Mouse (Mus musculus): ENCODE results near the gene Tbc1d9b. TPM values are rescaled to one million over a fixed set of nuclear protein-coding genes. Genes with fewer than 3 reads are reported as not detected.

Gene Tbc1d9b
- total and polyA plus RNA-seq, 3 experiments, result 30.9 to 44.0 (median 41.4) TPM

GRCm38 (mm10) chr11:50104016-50104415, 27.2 kb upstream of the Tbc1d9b start:
- DNase-seq, result no peak
- Histone ChIP-seq H3K27ac (no peak overlapping the region), H3K79me2 (replicated peaks; ENCODE audit: control insufficient read depth, insufficient read depth, low read length) (no peaks in the 10 kb centered on the region), H3K4me1 (ENCODE audit: control insufficient read depth, insufficient read depth, low read length) (peaks cover 10% of the 10 kb centered on the region), H3K9ac (ENCODE audit: low read depth, low read length) (no peak overlapping the region), H3K4me3 (no peak overlapping the region), H3K36me3 (ENCODE audit: control insufficient read depth, insufficient read depth, low read length) (peaks cover 6% of the 10 kb centered on the region; the same call in 1 of the 2 replicates), H3K27me3 (ENCODE audit: control insufficient read depth, insufficient read depth, low read length) (no peaks in the 10 kb centered on the region)
- no peak for TF ChIP-seq CTCF (IDR thresholded peaks at IDR 0.05)
- no peak for TF ChIP-seq EP300 (IDR thresholded peaks at IDR 0.05; ENCODE audit: insufficient read depth, low read depth, low read length)
- TF ChIP-seq POLR2A (IDR thresholded peaks at IDR 0.05; ENCODE audit: insufficient read depth, low read depth, low read length), result no peak
- intact Hi-C loops (cut with DNase I), result no loop called here
- WGBS, result 78% methylated on average over 6 of the region's 6 CpGs

GRCm38 (mm10) chr11:50105237-50105636, 26.0 kb upstream of the Tbc1d9b start:
- intact Hi-C loops (cut with DNase I), result loop anchor here (5.0 kb wide), 1 partner anchor 38 kb away; no protein-coding TSS in a partner anchor
- Histone ChIP-seq H3K27me3 (ENCODE audit: control insufficient read depth, insufficient read depth, low read length) (no peaks in the 10 kb centered on the region), H3K27ac (no peak overlapping the region), H3K36me3 (ENCODE audit: control insufficient read depth, insufficient read depth, low read length) (0 out of 2 replicates have a peak, but pooled peaks cover 2% of the 10 kb centered on the region), H3K79me2 (replicated peaks; ENCODE audit: control insufficient read depth, insufficient read depth, low read length) (no peaks in the 10 kb centered on the region), H3K9ac (ENCODE audit: low read depth, low read length) (no peak overlapping the region), H3K4me1 (ENCODE audit: control insufficient read depth, insufficient read depth, low read length) (peaks cover 10% of the 10 kb centered on the region), H3K4me3 (no peak overlapping the region)
- DNase-seq, result no peak
- TF ChIP-seq CTCF (IDR thresholded peaks at IDR 0.05) (no peak), EP300 (IDR thresholded peaks at IDR 0.05; ENCODE audit: insufficient read depth, low read depth, low read length) (no peak), POLR2A (IDR thresholded peaks at IDR 0.05; ENCODE audit: insufficient read depth, low read depth, low read length) (no peak)
- 80% methylated on average over 5 of the region's 5 CpGs for WGBS

GRCm38 (mm10) chr11:50106024-50106423, 25.2 kb upstream of the Tbc1d9b start:
- no peaks in the 10 kb centered on the region for H3K79me2 ChIP-seq (replicated peaks; ENCODE audit: control insufficient read depth, insufficient read depth, low read length)
- no peak for TF ChIP-seq POLR2A (IDR thresholded peaks at IDR 0.05; ENCODE audit: insufficient read depth, low read depth, low read length)
- TF ChIP-seq EP300 (IDR thresholded peaks at IDR 0.05; ENCODE audit: insufficient read depth, low read depth, low read length), result no peak
- TF ChIP-seq CTCF (IDR thresholded peaks at IDR 0.05), result no peak
- DNase-seq, result no peak
- 0 out of 2 replicates have a peak, but pooled peaks cover 2% of the 10 kb centered on the region for H3K36me3 ChIP-seq (ENCODE audit: control insufficient read depth, insufficient read depth, low read length)
- intact Hi-C loops (cut with DNase I), result loop anchor here (5.0 kb wide), 1 partner anchor 39 kb away; no protein-coding TSS in a partner anchor
- no peak overlapping the region for H3K27ac ChIP-seq
- no peaks in the 10 kb centered on the region for H3K27me3 ChIP-seq (ENCODE audit: control insufficient read depth, insufficient read depth, low read length)
- H3K4me1 ChIP-seq (ENCODE audit: control insufficient read depth, insufficient read depth, low read length), result peaks cover 10% of the 10 kb centered on the region
- no peak overlapping the region for H3K9ac ChIP-seq (ENCODE audit: low read depth, low read length)
- H3K4me3 ChIP-seq, result no peak overlapping the region
- 36% methylated on average over 7 of the region's 7 CpGs for WGBS

GRCm38 (mm10) chr11:50108823-50109244, 22.4 kb upstream of the Tbc1d9b start:
- H3K79me2 ChIP-seq (replicated peaks; ENCODE audit: control insufficient read depth, insufficient read depth, low read length), result no peaks in the 10 kb centered on the region
- H3K9ac ChIP-seq (ENCODE audit: low read depth, low read length), result no peak overlapping the region; the same call in 1 of the 2 replicates
- DNase-seq, result peak in 1 of 2 experiments; percentile 33
- WGBS, result 42% methylated on average over 8 of the region's 8 CpGs
- 0 out of 2 replicates have a peak, but pooled peaks cover 2% of the 10 kb centered on the region for H3K36me3 ChIP-seq (ENCODE audit: control insufficient read depth, insufficient read depth, low read length)
- no peaks in the 10 kb centered on the region for H3K27me3 ChIP-seq (ENCODE audit: control insufficient read depth, insufficient read depth, low read length)
- H3K4me3 ChIP-seq, result no peak overlapping the region
- H3K4me1 ChIP-seq (ENCODE audit: control insufficient read depth, insufficient read depth, low read length), result peaks cover 10% of the 10 kb centered on the region
- H3K27ac ChIP-seq, result peak overlapping the region; percentile 64
- intact Hi-C loops (cut with DNase I), result loop anchor here (2.0 to 5.0 kb wide), 2 partner anchors 42 to 84 kb away; partner anchors contain the start of gene Rnf130
- peak; percentile 20; the same call in 1 of the 2 replicates for TF ChIP-seq POLR2A (IDR thresholded peaks at IDR 0.05; ENCODE audit: insufficient read depth, low read depth, low read length)
- no peak for TF ChIP-seq CTCF (IDR thresholded peaks at IDR 0.05)
- TF ChIP-seq EP300 (IDR thresholded peaks at IDR 0.05; ENCODE audit: insufficient read depth, low read depth, low read length), result no peak

GRCm38 (mm10) chr11:50114329-50114728, 16.9 kb upstream of the Tbc1d9b start:
- H3K9ac ChIP-seq (ENCODE audit: low read depth, low read length), result no peak overlapping the region
- H3K27me3 ChIP-seq (ENCODE audit: control insufficient read depth, insufficient read depth, low read length), result no peaks in the 10 kb centered on the region
- TF ChIP-seq EP300 (IDR thresholded peaks at IDR 0.05; ENCODE audit: insufficient read depth, low read depth, low read length), result no peak
- TF ChIP-seq CTCF (IDR thresholded peaks at IDR 0.05), result no peak; the same call in none of the 2 replicates
- no peak for TF ChIP-seq POLR2A (IDR thresholded peaks at IDR 0.05; ENCODE audit: insufficient read depth, low read depth, low read length)
- no peak overlapping the region for H3K27ac ChIP-seq
- 21% methylated on average over 5 of the region's 5 CpGs for WGBS
- H3K36me3 ChIP-seq (ENCODE audit: control insufficient read depth, insufficient read depth, low read length), result no peaks in the 10 kb centered on the region
- peak; percentile 77 to 85 for DNase-seq
- H3K4me3 ChIP-seq, result no peak overlapping the region
- peaks cover 2% of the 10 kb centered on the region; the same call in 1 of the 2 replicates for H3K4me1 ChIP-seq (ENCODE audit: control insufficient read depth, insufficient read depth, low read length)
- H3K79me2 ChIP-seq (replicated peaks; ENCODE audit: control insufficient read depth, insufficient read depth, low read length), result no peaks in the 10 kb centered on the region
- intact Hi-C loops (cut with DNase I), result loop anchor here (5.0 kb wide), 1 partner anchor 127 kb away; no protein-coding TSS in a partner anchor

GRCm38 (mm10) chr11:50122631-50123081, 8.5 kb upstream of the Tbc1d9b start:
- H3K36me3 ChIP-seq (ENCODE audit: control insufficient read depth, insufficient read depth, low read length), result no peaks in the 10 kb centered on the region
- no peak for DNase-seq

More at GRCm38 (mm10) chr11:50122631-50123081, 8.5 kb upstream of the Tbc1d9b start:
- no peak overlapping the region for H3K27ac ChIP-seq
- H3K79me2 ChIP-seq (replicated peaks; ENCODE audit: control insufficient read depth, insufficient read depth, low read length), result no peaks in the 10 kb centered on the region
- H3K9ac ChIP-seq (ENCODE audit: low read depth, low read length), result no peak overlapping the region
- WGBS, result 93% methylated on average over 8 of the region's 8 CpGs
- no peaks in the 10 kb centered on the region for H3K4me1 ChIP-seq (ENCODE audit: control insufficient read depth, insufficient read depth, low read length)
- TF ChIP-seq CTCF (IDR thresholded peaks at IDR 0.05) (no peak), POLR2A (IDR thresholded peaks at IDR 0.05; ENCODE audit: insufficient read depth, low read depth, low read length) (no peak), EP300 (IDR thresholded peaks at IDR 0.05; ENCODE audit: insufficient read depth, low read depth, low read length) (no peak)
- no peak overlapping the region for H3K4me3 ChIP-seq
- no peaks in the 10 kb centered on the region for H3K27me3 ChIP-seq (ENCODE audit: control insufficient read depth, insufficient read depth, low read length)
- intact Hi-C loops (cut with DNase I), result no loop called here

Data from heart, adult 2 months (tissue).